Mouse (Mus musculus) frontal cortex, postnatal 10 days (tissue): ENCODE measurements around the gene Mobp.
"Not testable (repeated sequence)": the region's sequence is repeated elsewhere in the genome, so short reads cannot be mapped to it uniquely, and the experiment has no call there.

Experiments used
- DNase-seq, 2 experiments: peaks; one replicate each; pipeline ENCODE4 v3.0.0; 2022; ENCODE audit warnings: low spot score in 2 of 2, mixed read lengths in 1 of 2

Gene Mobp

DNA sequence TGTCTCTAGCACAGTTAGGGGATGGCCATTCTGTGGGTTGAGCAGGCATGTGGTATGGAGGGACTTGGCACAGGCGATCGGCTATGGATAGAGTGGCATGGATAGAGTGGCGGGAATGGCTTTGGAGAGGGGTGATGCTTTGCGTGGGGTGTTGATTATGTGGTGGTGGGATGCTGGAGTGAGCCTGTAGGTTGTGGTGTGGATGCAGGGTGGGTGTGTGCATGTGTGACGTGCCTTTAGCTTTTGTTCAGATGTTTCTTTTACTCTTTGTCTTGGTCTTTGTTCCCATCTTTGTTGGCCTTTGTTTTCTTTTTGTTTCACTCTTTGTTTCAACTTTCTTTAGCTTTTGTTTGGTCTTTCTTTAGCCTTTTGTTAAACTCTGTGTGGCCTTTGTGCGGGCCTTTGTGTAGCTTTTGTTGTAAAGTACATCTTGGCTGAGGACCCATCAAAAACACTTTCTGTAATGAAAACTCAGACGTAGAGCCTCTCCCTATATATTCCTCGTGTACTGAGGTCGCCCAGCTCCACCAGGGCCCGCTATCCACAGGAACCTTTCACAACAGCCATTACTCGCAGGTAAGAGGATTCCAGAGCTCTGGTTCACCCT lies at the start of gene Mobp:
Mobp (plus strand) TSS at position 486 of the 607 bp plus-strand sequence.
- DNase-seq, result no peak

DNA sequence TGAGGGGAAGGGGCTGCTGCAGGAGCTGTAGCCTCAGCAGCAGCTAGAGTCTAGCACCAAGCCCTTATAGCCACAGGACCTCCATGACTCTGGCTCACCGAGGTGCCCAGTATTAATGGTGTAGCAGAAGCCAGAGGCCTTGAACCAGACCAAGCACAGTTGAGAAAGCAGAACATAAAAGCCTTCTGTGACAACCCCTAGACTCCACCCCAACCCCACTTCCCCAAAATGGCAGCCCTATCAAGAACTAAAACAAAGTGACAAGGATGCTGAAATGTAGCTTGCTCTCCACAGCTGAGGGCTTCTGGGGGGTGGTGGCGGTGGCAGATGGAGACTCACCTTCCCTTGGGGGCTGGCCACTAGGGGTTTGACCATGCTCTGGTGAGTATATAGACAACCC lies 48.3 kb upstream of the Mobp start:
- DNase-seq, result no peak

DNA sequence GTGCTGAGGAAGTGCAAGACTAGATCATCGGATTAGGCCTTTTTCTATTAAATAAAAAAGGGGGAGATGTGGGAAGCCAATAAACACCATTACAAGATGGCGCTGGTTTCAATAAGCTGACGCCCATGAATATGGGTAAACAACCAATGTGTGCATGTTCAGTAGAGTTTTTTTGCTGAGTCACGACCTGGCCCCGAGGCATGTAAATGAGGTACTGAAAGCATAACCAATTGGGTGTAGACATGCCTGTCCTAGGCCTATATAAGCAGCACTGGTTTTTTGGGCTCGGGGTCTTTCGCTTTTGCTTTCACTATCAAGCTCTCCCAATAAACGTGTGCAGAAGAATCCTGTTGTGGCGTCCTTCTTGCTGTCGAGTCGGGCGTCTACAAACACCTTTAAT lies 40.6 kb upstream of the Mobp start:
- not testable (repeated sequence) for DNase-seq

GRCm38 (mm10) chr9:120110211-120111018 lies 39.1 kb upstream of the Mobp start, which contains the start of gene Slc25a38:
Gene Slc25a38 (plus strand): TSS chr9:120110374.
- peak; percentile 94 to 95 for DNase-seq

DNA sequence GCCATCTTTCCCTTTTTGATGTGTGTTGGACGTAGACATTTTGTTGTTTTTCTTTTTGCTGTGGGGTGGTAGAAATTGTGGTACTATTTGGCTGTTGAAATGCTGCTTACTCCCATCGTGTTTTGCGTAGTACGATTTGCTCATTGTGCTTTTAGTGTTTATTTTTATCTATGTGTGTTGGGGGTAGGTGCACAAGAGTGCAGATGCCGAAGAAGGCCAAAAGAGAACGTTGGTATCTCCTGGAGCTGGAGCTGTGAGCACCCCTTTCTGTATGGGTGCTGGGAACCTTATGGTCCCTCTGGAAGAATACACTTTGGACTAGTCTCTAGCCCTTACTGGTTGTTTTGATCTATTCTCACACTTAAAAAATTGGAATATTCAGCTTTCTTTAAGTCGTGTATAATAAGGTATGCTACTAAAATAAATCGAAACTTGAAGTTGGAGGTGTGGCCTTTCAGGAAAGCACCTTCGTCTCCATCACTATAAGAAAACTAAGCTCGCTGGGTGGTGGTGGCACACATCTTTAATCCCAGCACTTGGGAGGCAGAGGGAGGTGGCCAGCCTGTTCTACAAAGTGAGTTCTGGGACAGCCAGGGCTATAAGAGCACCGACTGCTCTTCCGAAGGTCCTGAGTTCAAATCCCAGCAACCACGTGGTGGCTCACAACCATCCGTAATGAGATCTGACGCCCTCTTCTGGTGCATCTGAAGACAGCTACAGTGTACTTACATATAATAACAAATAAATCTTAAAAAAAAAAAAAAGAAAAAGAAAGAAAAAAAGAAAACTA lies 38.2 kb upstream of the Mobp start:
- no peak for DNase-seq

- no peak for DNase-seq
Observed at GRCm38 (mm10) chr9:120112472-120112871, 37.0 kb upstream of the Mobp start.

GRCm38 (mm10) chr9:120113456-120113855 lies 36.1 kb upstream of the Mobp start:
- DNase-seq, result no peak

DNA sequence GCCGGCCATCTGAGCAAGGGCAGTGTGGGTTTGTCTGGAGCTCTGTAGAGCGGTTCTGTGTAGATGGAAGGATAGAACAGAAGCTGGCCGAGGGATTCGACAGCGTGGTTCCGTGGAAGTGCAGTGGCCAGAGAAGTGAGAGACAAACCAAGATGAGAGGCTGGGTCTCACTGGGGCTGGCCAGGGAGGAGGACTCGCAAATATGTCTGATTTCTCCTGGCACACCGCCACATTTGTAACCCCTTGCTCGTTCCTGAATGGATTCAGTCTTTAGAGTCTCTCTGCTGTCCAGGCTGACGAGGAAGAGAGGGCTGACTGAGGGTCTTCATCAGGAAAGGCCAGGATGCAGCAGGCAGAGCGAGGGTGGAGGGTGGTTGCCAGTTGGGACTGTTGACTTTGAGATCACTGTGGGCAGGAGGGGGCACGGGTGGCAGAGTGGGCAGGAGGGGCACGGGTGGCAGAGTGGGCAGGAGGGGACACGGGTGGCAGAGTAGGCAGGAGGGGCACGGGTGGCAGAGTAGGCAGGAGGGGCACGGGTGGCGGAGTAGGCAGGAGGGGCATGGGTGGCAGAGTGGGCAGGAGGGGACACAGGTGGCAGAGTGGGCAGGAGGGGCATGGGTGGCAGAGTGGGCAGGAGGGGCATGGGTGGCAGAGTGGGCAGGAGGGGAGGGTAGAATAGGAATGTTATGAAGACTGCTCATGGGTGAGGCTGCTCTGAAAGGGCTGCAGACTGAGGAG lies 35.3 kb upstream of the Mobp start:
- no peak for DNase-seq

DNA sequence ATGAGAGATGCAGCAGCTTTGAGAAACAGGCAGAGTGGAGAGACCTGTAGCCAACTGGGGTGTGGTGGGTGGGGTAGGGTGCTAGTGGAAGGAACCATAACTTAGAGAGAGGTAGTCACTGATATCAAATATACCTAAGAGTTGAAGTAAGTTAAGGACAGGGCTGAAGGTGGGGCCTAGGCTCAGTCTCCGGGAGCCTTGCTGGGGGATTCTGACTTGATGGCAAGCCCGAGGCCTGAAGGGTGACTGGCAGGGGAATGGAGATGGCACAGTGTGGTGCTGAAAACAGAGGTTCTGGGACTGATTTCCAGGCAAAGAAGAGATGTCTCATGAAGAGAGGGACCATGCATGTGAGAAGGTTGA lies 34.7 kb upstream of the Mobp start:
- DNase-seq, result no peak

DNA sequence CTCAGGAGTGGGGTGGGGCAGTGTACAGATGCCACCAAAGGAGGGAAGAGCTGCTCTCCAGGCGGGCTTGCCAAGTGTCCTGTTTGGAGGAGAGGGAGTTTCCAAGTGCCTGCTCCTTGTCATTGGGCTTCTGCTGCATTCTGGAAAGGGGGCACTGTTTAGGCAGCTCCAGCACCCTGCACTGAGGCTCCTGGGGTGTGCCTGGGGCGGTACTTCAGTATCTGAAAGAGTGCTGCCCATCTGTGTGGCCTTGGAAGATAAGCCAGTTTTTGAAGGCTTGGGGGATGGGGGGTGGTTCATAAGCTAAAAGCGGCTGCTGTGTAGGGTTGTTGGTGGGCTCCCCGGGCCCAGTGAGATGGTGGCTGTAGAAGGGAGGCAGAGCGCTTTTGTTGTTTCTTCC lies 33.9 kb upstream of the Mobp start:
- DNase-seq, result no peak

DNA sequence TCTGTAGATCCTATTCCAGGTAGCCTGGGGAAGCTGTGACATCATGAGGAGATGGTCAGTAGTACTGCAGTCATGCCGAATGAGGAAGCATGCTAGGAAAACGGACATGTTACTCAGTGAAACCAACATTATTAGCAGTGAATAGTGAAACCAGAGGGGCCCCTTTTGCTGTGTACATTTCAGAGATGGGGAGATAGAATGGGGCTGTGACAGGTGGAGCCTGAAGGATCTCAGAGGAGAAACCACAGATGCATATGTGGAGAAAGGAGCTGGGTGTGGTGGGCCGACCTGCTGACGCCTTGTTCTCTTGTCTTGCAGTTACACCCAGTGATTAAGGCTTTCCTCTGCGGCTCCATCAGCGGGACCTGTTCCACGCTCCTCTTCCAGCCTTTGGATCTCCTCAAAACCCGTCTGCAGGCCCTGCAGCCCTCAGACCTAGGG lies 33.3 kb upstream of the Mobp start:
- no peak for DNase-seq

- no peak for DNase-seq
Observed at GRCm38 (mm10) chr9:120118212-120118611, 31.3 kb upstream of the Mobp start.

DNA sequence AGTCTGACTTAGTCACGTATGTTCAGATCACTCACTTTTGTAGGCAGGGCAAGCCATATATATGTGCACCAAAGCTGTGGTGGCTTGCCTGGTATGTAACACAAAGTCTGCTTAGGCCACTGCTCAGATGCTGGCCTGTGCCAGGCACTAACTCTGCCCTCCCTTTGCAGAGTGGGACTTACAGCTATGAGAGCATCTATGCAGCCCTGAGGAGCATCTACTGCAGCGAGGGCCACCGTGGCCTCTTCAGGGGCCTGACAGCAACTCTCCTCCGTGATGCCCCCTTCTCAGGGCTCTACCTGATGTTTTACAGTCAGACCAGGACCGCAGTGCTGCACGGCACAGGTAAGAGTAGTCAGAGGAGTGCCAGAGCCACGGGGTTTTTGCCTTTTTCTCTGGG lies 29.0 kb upstream of the Mobp start:
- no peak for DNase-seq

DNA sequence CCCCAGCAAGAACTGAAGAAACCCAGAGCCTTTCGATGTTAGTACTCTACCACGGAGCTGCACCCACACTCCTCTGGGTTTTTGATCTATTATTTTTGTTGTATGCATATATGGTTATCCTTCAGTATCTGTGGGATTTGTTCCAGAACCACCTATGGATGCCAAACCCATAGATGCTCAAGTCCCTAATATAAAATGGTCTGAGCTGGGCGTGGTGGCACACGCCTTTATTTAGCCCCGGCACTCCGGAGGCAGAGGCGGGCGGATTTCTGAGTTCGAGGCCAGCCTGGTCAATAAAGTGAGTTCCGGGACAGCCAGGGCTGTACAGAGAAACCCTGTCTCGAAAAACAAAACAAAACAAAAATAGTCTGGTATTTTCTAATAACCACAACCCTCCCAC lies 22.6 kb upstream of the Mobp start:
- no peak for DNase-seq

DNA sequence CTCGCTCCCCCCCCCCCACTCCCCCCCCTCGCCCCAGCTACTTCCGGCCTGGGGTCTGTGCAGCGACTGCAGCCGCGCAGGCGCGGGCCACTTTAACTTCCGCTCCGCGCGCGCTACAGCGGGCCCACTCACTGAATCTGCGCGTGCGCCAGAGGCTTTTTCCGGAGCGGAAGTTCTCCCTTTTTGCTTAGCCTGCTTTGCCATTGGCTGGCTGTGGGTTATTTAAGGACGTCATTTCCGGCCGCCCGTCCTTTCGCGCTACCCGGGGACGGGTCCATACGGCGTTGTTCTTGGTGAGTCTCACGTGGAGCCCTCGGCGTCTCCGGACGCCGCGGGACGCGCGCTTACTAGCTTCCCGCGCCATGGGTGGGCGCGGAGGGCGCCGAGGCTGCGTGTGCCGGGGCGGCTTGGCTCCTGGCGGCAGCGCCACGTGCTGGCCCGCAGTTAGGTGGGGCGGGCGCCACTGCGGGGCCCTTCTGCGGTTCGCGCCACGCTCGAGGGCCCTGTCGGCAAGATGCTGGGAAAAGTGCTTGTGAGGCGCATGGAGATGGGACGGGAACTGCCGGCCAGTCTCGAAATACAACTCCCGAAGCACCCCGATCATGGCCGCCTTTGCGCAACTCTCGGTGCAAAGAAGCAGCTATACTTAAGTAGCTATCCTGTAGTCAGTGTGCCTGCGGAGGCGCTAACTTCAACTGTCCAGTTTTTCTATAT lies 21.8 kb upstream of the Mobp start, which contains the start of gene Rpsa:
Rpsa (plus strand) TSS at position 152 of the 714 bp plus-strand sequence.
- peak; percentile 95 to 96 for DNase-seq

- no peak for DNase-seq
Observed at GRCm38 (mm10) chr9:120129276-120129675, 20.2 kb upstream of the Mobp start.

DNA sequence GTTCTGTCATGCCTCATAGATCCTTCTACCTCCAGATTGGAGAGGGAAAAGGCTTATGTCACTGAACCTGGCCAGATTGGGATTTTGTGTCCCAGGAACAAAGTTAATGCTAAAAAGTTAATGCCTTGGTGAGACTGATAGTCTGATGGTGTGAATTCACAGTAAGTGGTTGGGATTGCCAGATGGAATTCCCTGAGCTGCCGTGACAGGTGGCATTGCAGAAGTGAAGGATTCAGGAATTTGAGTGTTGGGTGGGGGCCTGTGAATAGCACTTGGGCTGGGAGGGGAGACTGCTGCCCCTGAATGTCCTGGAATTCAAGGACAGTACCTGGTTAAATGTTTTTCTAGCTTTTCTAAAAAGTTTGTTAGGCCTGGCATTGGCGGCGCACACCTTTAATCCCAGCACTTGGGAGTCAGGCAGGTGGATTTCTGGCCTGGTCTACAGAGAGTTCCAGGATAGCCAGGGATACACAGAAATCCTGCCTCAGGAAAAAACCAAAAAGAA lies 17.7 kb upstream of the Mobp start:
- no peak for DNase-seq

DNA sequence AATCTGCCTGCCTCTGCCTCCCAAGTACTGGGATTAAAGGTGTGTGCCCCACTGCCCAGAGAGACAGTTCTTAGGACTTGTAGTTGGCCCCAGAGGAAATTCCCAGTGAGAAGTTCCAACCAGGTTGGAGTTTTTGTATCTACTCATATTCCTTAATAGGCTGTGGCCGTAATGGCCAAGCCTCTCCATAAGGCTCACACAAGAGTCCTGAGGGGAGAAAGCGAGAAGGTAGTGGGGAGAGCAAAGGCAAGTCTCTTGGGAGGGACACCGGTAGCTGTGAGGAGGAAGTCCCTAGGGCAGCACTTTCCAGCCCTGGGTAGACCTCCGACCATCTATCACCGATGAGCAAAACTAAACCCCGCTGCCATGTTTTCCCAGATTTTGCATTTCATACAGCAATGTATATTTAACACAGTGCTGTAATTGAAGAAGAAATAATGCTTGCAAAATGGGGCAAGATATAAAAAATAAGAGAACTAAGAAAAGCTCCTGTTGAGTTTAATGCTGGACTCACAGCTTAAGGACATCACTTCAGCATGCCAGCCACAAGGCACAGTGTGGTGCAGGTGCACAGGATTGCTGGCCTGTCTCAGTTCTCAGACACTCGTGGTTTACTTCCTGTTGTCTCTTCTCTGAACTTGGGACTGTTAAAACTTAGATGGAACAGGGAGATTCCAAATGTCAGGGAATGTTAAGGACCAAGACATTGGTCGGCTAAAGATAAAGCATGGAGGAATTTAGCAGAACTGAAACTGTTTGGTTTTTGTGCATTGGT lies 16.3 kb upstream of the Mobp start:
- DNase-seq, result no peak

DNA sequence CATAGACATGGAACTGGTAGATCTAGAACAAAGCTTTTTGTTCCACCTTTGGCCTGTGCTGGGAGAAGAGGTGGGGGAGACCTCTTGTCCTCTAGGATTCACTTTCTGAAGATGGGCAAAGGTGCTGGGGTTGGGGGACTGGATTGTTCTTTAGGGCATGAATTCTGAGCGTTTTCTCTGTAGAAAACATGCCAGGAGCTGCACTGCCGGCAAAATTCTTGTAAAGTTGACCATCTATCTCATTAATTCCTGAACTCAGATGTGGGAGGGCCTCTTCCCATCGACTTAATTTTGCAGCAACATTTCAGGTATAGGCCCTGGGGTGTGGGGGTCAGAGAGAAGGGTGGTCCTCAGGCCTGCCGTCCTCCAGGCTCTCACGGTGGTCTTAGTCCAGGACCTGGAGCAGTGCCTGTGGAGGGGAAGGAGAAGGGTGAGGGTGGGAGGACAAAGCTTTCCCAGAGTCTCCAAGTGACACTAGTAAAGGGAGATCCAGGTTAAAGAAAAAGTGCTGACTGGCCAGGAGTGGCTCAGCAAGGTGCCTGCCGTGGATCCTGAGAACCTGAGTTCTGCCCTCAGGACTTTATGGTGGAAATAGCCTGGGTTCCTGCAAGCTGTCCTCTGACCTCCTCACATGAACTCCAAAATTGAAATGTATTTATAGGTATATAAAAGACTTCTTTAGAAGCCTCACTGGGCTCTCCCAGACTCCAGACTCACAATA lies 15.6 kb upstream of the Mobp start:
- no peak for DNase-seq
